Mouse (Mus musculus): Measurements from ENCODE around the gene Etl4.

Etl4 gene

DNA sequence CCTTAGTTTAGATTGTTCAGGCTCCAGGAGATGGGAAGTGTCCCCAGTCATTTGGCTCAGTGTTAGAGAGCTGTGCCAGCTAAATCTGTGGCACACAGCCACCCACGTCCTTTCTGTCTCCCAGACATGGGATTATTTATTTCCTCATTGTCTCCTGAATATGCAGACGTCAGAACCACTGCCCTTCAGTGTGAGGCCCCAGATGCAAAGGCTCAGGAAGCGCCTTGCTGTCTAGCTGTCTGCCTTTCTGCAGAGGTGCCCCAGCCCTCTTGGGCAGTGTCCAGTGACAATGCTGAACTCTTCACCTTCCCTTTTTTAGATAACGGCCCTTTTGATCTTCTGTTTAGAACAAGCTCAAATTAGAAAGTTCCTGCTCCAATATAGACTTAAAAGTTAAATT, 740.2 kb downstream of the Etl4 start:
- peak; percentile 31; the same call in 1 of the 2 replicates for TF ChIP-seq GATA4 (IDR thresholded peaks at IDR 0.05; ENCODE audit: insufficient replicate concordance, low read length)

DNA sequence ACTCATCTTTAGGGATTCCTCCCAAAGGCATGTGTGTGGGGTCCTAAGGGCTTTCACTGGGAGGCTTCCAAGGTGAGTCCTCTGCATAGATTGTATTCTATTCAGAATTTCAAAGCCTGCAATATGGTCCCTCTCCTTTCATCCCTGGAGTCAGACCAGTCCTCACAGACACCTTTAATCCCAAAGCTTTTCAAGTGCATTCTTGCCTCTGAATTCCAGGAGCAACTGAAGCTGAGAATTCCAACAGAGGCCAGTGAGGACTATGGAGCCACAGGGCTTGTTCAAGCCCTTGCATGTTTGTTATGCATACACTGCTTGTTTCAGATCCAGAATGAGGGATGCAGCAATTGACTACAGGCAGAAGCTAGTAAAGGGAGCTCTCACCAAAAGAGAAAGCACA, 743.5 kb downstream of the Etl4 start:
- no peak for TF ChIP-seq GATA4 (IDR thresholded peaks at IDR 0.05; ENCODE audit: insufficient replicate concordance, low read length)

DNA sequence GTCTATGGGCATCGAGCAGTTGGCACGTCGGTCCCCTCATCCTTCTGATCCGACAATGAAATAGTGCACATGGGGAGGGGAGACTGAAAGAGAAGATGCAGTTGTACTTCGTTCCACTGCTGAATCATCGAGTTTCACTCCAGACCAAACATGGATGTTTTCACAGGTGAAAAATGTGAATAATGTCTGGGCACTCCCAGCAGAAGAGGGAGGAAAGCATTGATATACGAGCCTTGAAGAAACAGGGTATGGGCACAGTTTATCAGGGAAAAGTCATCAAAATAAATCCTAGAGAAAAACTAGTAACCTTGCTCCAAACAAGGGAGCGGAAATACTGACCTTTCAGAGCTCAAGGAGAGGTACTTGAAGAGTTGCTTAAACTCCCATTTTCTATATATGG, 744.5 kb downstream of the Etl4 start:
- no peak for TF ChIP-seq GATA4 (IDR thresholded peaks at IDR 0.05; ENCODE audit: insufficient replicate concordance, low read length)

DNA sequence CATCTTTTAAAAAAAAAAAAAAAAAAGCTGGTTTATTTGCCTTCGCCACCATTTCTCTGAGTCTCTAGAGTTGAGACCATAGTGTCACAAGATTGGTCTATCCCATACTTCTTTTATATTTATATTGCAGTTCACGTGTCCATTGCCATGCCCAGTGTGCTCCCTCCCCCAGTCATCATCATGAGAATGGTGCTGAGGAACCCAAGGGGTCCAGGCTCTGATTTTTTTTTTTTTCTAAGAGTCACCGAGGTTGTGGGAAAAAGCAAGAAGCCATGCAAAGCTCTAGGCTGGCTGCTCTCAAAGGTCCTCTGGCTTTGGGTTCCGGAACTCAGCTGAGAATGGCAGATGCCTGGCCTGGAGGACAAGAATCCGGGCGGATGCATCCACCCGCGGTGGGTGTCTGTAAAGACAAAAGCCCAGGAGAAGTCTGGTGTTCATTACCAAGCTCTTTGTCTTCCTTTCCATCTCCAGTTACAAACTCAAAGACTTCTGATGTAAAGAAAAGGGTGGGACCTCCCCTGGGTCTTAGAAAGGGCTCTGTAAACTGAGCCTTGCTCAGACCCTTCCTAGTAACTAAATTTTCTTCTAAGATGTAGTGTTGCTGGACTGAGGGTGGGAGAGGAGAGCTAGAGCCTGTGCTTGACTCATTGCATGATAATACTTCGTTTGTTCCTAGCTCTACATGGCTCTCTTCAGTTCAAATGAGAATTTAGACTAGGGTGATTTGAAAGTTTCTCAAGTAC, 745.2 kb downstream of the Etl4 start:
- TF ChIP-seq GATA4 (IDR thresholded peaks at IDR 0.05; ENCODE audit: insufficient replicate concordance, low read length), result no peak

DNA sequence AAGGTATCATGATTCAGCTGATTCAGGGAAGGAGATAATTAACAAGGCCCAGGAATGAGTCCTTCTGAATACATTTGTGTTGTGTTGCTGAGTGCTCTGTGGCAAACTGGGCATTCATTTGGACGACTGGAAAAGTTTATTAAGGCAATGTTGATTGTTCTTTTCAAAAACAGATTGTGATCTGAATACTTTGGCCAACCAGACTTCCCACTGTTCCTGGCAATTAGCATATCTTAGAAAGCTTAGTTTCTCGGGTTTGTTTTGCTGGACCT, 745.7 kb downstream of the Etl4 start:
- no peak for TF ChIP-seq GATA4 (IDR thresholded peaks at IDR 0.05; ENCODE audit: insufficient replicate concordance, low read length)

DNA sequence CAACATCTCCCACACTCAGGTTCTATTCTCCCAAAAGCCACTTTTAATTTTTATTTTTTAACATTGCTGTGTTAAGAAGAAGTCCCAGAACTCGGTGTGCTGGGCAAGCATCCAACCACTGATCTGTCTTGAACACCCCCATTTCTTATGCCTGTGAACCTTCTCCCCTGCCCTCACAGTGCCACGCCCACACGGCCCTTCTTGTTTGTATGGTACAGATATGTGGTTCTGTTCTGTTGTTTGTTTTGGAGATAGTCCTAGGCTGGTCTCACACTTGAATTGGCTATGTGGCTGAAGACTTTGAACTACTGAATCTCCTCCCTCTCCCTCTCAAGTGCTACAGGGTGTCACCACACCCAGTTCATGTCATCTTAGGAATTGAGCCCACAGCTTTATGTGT, 748.3 kb downstream of the Etl4 start:
- no peak for TF ChIP-seq GATA4 (IDR thresholded peaks at IDR 0.05; ENCODE audit: insufficient replicate concordance, low read length)

DNA sequence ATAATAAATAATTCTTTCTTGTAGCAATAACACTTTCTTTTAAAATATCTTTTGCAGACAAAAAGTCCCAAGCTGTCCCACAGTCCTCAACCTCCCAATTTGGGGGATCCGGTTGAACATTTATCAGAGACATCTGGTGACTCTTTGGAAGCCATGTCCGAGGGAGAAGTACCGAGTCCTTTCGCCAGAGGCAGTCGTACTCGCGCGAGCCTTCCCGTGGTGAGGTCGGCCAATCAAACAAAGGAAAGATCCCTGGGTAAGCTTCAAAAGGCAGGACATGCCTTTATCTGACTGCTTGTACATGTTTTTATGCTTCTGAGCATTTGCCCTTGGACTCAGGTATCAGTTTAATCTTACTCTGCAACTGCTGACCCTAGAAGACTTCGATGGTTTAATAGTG, 752.3 kb downstream of the Etl4 start:
- TF ChIP-seq GATA4 (IDR thresholded peaks at IDR 0.05; ENCODE audit: insufficient replicate concordance, low read length), result no peak

DNA sequence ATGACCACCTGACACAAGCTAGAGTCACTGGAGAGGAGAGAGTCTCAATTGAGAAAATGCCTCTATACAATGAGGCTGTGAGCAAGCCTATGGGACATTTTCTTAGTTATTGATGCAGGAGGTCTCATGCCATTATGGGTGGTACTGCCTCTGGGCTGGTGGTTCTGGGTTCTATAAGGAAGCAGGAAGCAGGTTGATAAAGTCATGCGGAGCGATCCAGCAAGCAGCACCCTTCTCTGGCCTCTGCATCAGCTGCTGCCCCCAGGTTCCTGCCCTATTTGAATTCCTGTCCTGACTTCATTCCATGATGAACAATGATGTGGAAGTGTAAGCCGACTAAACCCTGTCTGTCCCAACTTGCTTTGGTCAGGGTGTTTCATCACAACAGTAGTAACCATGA, 753.1 kb downstream of the Etl4 start:
- TF ChIP-seq GATA4 (IDR thresholded peaks at IDR 0.05; ENCODE audit: insufficient replicate concordance, low read length), result no peak

DNA sequence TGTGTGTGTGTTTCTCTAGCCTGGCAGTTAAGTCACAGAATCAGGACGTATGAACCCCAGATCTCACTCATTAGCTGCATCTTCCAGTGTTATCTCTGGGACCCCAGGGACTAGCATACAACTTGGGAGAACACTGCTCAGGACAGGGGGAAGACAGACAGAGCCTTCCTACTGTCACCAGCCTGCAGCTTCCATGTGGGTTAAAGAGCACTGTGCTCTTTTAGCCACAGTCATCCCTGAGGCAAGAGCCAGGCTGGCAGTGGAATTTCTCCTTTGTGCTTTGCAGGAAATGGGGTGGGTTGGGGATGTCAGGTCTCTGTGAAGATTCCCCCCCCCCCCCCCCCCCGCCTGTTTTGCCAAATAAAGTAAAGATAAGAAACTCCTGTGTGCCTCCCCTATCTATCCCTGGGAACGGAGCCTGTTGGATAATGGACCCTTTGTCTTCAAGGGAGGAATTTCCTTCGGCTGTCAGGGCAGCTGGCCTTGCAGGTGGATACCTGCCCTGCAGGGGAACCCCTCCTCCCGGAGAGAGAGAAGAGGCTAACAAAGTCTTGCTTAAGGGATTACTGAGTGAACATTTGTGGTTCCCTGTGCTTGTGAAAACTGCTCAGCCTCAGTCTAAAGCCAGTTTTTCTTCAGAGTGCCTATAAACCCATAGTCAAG, 755.9 kb downstream of the Etl4 start:
- no peak for TF ChIP-seq GATA4 (IDR thresholded peaks at IDR 0.05; ENCODE audit: insufficient replicate concordance, low read length)

DNA sequence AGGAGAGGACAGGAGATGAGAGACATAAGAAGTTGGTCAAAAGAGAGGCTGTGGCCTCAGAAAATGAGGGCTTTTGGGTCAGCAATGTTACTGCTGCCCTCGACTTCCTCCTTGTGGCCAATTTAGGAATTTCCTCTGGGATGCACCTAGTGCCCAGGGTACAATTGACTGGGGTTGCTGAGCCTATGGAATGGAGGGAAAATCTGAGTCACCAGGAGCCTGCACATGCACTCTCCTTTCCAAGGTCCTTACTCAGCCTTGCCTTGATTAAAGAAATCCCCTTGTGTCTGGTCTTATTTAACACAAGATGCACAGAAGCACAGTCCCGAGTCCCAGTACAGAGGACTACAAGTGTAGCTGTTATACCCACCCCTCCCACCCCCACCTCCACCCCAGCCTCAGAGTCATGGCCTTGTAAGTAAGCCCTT, 756.5 kb downstream of the Etl4 start:
- TF ChIP-seq GATA4 (IDR thresholded peaks at IDR 0.05; ENCODE audit: insufficient replicate concordance, low read length), result no peak

DNA sequence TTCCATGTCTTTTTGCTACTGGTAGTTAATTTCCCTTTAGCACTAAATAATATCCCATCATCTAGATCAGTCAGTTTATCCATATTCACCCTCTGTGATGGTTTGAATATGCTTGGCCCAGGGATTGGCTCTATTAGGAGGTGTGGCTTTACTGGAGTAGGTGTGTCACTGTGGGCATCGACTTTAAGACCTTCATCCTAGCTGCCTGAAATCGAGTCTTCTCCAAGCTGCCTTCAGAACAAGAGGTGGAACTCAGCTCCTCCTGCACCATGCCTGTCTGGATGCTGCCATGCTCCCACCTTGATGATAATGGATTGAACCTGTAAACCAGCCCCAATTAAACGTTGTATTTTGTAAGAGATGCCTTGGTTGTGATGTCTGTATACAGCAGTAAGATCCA, 758.3 kb downstream of the Etl4 start:
- TF ChIP-seq GATA4 (IDR thresholded peaks at IDR 0.05; ENCODE audit: insufficient replicate concordance, low read length), result no peak

DNA sequence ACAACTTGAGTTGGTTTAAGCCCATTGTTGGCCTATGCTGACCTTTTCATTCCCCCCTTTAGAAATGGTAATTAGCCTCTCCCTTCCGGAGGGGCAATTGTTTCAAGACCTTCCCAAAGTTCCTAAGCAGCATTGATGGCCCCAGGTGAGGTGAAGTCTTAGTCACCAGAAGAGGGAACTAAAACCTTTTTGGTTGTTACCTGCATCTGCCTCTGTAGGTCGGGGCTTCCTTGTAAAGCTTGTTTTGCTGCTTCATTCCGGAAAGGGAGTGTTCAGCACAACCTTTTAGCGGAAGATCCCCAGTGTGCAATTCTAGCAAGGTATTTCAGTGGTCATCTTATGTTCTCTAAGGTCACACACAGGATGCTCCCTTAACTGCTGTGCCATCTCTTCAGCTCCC, 759.8 kb downstream of the Etl4 start:
- no peak for TF ChIP-seq GATA4 (IDR thresholded peaks at IDR 0.05; ENCODE audit: insufficient replicate concordance, low read length)

DNA sequence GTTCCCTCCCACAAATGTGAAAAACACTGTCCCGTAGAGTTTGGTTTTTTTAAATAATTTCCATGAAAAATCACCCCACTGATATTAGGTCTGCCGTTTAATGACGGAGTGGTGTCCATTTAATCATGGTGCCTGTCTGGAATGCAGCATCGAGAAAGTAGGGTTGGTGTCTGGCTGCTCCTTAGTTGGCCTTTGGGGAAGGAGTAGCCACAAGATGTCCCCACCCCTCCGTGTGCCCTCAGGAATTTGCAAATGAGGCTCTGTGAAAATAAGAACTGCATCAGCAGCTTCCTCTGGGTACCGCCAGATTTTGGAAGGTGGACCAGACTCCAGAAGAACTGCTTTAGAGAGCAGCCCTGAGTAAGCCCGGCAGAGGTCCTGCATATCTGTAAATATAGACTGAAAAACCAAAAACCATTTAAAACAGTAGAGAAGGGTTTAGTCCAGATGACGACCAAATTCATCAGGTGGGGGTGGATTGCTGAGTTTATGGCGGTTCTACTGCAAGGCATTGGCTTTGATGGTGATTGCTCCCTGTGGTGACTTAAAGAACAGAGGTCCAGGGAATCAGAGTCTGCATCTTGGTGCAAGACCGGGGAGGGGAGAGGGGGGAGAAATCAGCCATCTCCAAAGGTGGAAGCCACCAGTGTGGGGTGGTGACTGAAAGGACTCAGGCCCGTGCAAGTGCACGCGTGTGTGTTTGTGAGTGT, 762.1 kb downstream of the Etl4 start:
- TF ChIP-seq GATA4 (IDR thresholded peaks at IDR 0.05; ENCODE audit: insufficient replicate concordance, low read length), result no peak

DNA sequence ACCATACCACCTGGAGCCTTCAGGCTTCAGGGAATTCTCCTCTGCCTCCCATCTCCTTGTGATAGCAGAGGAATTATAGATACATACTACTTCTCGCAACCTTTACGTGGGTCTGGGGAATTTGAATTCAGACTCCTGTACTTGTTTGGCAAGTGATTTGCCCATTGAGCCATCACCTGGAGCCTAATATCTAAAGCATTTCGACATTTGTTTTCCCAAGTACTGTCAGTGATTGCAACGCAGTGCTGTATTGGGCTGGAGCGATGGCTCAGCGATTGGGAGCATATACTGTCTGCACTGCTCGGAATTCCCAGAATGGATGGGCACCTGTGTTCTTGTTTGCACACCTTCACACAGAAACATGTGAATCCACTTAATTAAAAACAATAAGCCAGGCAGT, 762.7 kb downstream of the Etl4 start:
- TF ChIP-seq GATA4 (IDR thresholded peaks at IDR 0.05; ENCODE audit: insufficient replicate concordance, low read length), result no peak

DNA sequence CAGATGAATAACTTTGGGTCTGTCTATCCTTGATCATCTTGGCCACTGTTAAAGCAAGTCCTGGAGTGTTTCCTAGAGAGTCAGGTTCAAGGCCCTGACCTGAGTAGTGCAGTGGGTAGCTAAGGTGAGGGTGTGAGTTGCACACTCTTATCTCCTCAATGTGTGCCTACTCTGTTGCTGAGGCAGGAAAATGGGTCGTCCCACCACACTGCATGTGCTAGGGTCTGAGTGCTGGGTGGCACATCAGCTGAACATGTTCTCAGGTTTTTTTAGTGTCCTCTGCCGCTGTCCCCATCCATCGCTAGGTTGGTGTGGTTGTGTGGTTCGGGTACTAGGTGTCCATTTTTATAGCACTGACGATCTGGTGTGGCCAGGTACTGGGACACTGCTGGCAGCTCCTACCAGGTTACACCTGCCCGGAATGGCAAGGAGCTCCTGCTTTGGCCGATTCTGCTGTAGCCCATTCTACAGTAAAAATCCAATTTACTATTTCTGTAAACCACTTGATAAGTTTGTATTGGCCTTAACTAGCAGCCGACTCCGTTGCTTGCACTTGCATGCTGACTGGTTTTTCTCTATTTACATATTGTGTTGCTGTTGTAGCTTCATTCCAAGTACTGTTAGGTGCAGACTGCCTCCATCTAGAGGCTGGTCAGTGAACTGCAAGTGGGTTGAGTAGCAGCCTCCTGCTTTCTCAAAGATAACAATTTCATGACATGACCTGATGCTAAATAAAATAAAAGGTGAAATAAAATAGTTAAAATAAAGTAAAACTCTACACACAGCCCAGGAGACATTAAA, 763.4 kb downstream of the Etl4 start:
- no peak for TF ChIP-seq GATA4 (IDR thresholded peaks at IDR 0.05; ENCODE audit: insufficient replicate concordance, low read length)

DNA sequence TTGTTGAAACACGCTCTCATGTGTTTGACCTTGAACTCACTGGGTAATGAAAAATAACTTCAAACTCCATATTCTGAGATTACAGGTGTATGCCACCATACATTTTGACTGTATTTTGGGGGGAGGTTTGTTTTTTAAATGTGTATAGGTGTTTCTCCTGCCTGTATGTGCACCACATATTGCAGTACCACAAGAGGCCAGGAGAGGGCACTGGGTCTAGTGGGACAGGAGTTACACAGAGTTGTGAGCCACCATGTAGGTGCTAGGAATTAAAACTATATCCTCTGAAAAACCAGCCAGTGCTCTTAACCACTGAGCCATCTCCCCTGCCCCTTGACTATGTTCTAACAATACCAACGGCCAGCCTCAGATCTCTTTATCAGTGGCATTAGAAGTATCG, 766.8 kb downstream of the Etl4 start:
- no peak for TF ChIP-seq GATA4 (IDR thresholded peaks at IDR 0.05; ENCODE audit: insufficient replicate concordance, low read length)

Data from liver, adult (tissue).